Mouse (Mus musculus) megakaryocyte, embryonic 14.5 days (primary cell): Measurements from ENCODE around the gene Ethe1.

ENCODE experiments used
- FLI1 ChIP-seq: IDR thresholded peaks from 2 replicates; pipeline ENCODE4 v1.6.1; 2012; ENCODE audit warnings: low read length, inconsistent platforms, mixed read lengths
- GATA1 ChIP-seq: IDR thresholded peaks from 3 replicates; pipeline ENCODE4 v1.6.1; 2012; ENCODE audit warnings: mixed read lengths, low read length, inconsistent platforms, borderline replicate concordance

GRCm38 (mm10) chr7:24585995-24586394 lies 1.3 kb upstream of the Ethe1 start:
- no peak for TF ChIP-seq GATA1
- no peak for TF ChIP-seq FLI1
